Comparison of ENCODE assay signal across 13 mouse cellular contexts in the genomic region with DNA sequence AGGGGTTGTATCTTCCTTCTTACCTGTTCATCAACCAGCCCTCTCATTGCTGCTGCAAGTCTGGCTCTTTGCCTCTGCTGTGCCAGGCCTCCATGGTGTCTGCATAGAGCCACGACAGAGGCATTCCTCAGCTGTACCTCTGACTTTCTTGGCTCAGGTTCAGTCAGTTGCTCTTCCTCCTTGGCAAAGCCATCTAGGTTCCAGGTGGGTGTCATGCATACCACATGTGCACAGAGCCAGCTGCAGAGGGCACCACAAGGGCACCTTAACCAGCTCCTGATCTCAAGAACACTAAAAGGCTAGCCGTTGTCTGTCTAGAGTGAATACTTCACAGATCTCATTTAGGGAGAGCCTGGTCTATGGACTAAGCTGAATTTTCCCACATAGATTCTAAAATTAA. TPM values are rescaled to one million over a fixed set of nuclear protein-coding genes. Genes with fewer than 3 reads are reported as not detected.
"Had no signal": no experiment of that assay in that cellular context is flagged by ENCODE, and none has a peak within 500 bp of the region (broad histone marks: within the 10 kb centered on the region; RNA-seq: fewer than 3 reads in every experiment).

No protein-coding gene starts in this region.

- H3K27ac ChIP-seq: hindbrain, embryonic 15.5 days; layer of hippocampus, adult 2 months; limb, embryonic 13.5 days; liver, embryonic 14.5 days; midbrain, embryonic 13.5 days; neural tube, embryonic 15.5 days; stomach, postnatal 0 days had no signal

- H3K9me3 ChIP-seq: hindbrain, embryonic 15.5 days; limb, embryonic 13.5 days; midbrain, embryonic 13.5 days; neural tube, embryonic 15.5 days had no signal

- DNase-seq: left cerebral cortex, postnatal 4 days; lung, adult 18-20 months; right cerebral cortex, adult 18-20 months; thymus, postnatal 4 days had no signal

- H3K4me3 ChIP-seq: hindbrain, embryonic 15.5 days; layer of hippocampus, adult 2 months; limb, embryonic 13.5 days; midbrain, embryonic 13.5 days; myocyte; neural tube, embryonic 15.5 days had no signal

- ATAC-seq: midbrain, embryonic 13.5 days had no signal

- H3K4me2 ChIP-seq: hindbrain, embryonic 15.5 days; limb, embryonic 13.5 days; midbrain, embryonic 13.5 days; neural tube, embryonic 15.5 days had no signal

- H3K4me1 ChIP-seq: hindbrain, embryonic 15.5 days; limb, embryonic 13.5 days had no signal

- H3K9ac ChIP-seq: hindbrain, embryonic 15.5 days; limb, embryonic 13.5 days; liver, embryonic 14.5 days; midbrain, embryonic 13.5 days; neural tube, embryonic 15.5 days had no signal

- H3K27me3 ChIP-seq: hindbrain, embryonic 15.5 days; limb, embryonic 13.5 days; midbrain, embryonic 13.5 days; neural tube, embryonic 15.5 days had no signal

RNA-seq across cellular contexts. Expression of a gene that starts 31.5 kb away (rescaled TPM):
- total RNA-seq: megakaryocyte-erythroid progenitor cell, adult 5-6 weeks had no signal
